Mouse (Mus musculus) myocyte (in vitro differentiated cells): ENCODE data around the gene Hdac7. TPM values are rescaled to one million over a fixed set of nuclear protein-coding genes. Genes with fewer than 3 reads are reported as not detected.
A peak's percentile ranks its signal among the peaks of the same experiment; 100 is the strongest.

Experiments used
- H3K27me3 ChIP-seq: one replicate; pipeline ENCODE4 v1.6.1; 2011; ENCODE audit not compliant: control insufficient read depth, insufficient read depth, insufficient read length
- H3K36me3 ChIP-seq: one replicate; pipeline ENCODE4 v1.6.1; 2011; ENCODE audit not compliant: control insufficient read depth, insufficient read depth
- H3K4me2 ChIP-seq: one replicate; pipeline ENCODE4 v1.6.1; 2011; ENCODE audit warnings: low read depth, control low read depth
- H3K4me3 ChIP-seq: one replicate; pipeline ENCODE4 v1.5.1; 2011; ENCODE audit warnings: mild to moderate bottlenecking, control low read depth, moderate library complexity
- H3K79me2 ChIP-seq: one replicate; pipeline ENCODE4 v1.6.1; 2011; ENCODE audit not compliant: control insufficient read depth, insufficient read depth
- H3ac ChIP-seq: one replicate; pipeline ENCODE4 v1.6.1; 2011; ENCODE audit not compliant: control insufficient read depth, insufficient read length
- CEBPB ChIP-seq: IDR thresholded peaks from 2 replicates; pipeline ENCODE4 v1.6.1; 2011; ENCODE audit warnings: mild to moderate bottlenecking, moderate library complexity; ENCODE audit not compliant: poor library complexity, insufficient read depth, severe bottlenecking
- E2F4 ChIP-seq: IDR thresholded peaks from one replicate; pipeline ENCODE4 v1.6.1; 2011; ENCODE audit warnings: mild to moderate bottlenecking, control low read depth, moderate library complexity; ENCODE audit not compliant: insufficient read depth
- MAX ChIP-seq: IDR thresholded peaks from one replicate; pipeline ENCODE4 v1.6.1; 2011; ENCODE audit warnings: low read depth, mild to moderate bottlenecking, control low read depth
- MYOD1 ChIP-seq, 3 experiments: IDR thresholded peaks; one replicate each; pipeline ENCODE4 v1.6.1; 2011; ENCODE audit warnings: control low read depth in 2 of 3, low read depth in 2 of 3, mild to moderate bottlenecking in 2 of 3, moderate library complexity in 1 of 3; ENCODE audit not compliant: insufficient read length in 2 of 3, control insufficient read depth in 1 of 3
- MYOG ChIP-seq, 3 experiments: IDR thresholded peaks; one replicate each; pipeline ENCODE4 v1.6.1; 2011; ENCODE audit warnings: control low read depth in 2 of 3, low read depth in 2 of 3, mild to moderate bottlenecking in 2 of 3; ENCODE audit not compliant: insufficient read length in 2 of 3, control insufficient read depth in 1 of 3, insufficient read depth in 1 of 3
- POLR2A ChIP-seq: IDR thresholded peaks from one replicate; pipeline ENCODE4 v1.6.1; 2011; ENCODE audit warnings: low read depth, mild to moderate bottlenecking, control low read depth, moderate library complexity; ENCODE audit not compliant: insufficient read length
- POLR2AphosphoS2 ChIP-seq: IDR thresholded peaks from one replicate; pipeline ENCODE4 v1.6.1; 2011; ENCODE audit warnings: low read depth, control low read depth; ENCODE audit not compliant: insufficient read length
- REST ChIP-seq: IDR thresholded peaks from one replicate; pipeline ENCODE4 v1.6.1; 2011; ENCODE audit warnings: mild to moderate bottlenecking, control low read depth, moderate library complexity; ENCODE audit not compliant: insufficient read depth, insufficient read length
- SRF ChIP-seq: IDR thresholded peaks from one replicate; pipeline ENCODE4 v1.6.1; 2011; ENCODE audit warnings: low read depth; ENCODE audit not compliant: control insufficient read depth, insufficient read length
- TCF12 ChIP-seq: IDR thresholded peaks from one replicate; pipeline ENCODE4 v1.6.1; 2011; ENCODE audit warnings: mild to moderate bottlenecking, control low read depth; ENCODE audit not compliant: poor library complexity, insufficient read depth, severe bottlenecking
- TCF3 ChIP-seq: IDR thresholded peaks from one replicate; pipeline ENCODE4 v1.6.1; 2011; ENCODE audit warnings: low read depth, control low read depth; ENCODE audit not compliant: insufficient read length
- USF1 ChIP-seq: IDR thresholded peaks from one replicate; pipeline ENCODE4 v1.6.1; 2011; ENCODE audit warnings: low read depth, mild to moderate bottlenecking, control low read depth, moderate library complexity
- polyA plus RNA-seq: library from polyadenylated mRNA; unstranded; fragments of >200 nt; fragmentation: generic; extraction: Trizol; gene quantifications from one replicate; pipeline ENCODE4 v1.2.1, GENCODE M21; 2012; ENCODE audit warnings: missing spikeins

Hdac7 gene
- polyA plus RNA-seq, 1 experiment = 17.4 TPM

GRCm38 (mm10) chr15:97766194-97766593 lies 78.1 kb downstream of the Hdac7 start:
- TF ChIP-seq SRF (no peak), MAX (no peak), TCF3 (no peak), E2F4 (no peak), MYOD1 (IDR thresholded peaks at IDR 0.05; ENCODE audit: control insufficient read depth in 1 of 3, insufficient read length in 2 of 3, low read depth in 2 of 3) (no peak), MYOG (IDR thresholded peaks at IDR 0.05; ENCODE audit: control insufficient read depth in 1 of 3, insufficient read depth in 1 of 3, insufficient read length in 2 of 3, low read depth in 2 of 3) (no peak)
- H3K4me3 ChIP-seq = no peak overlapping the region
- H3K36me3 ChIP-seq = no peaks in the 10 kb centered on the region
- H3ac ChIP-seq = no peak overlapping the region
- peak overlapping the region; percentile 7 for H3K4me2 ChIP-seq
- peaks cover 36% of the 10 kb centered on the region for H3K27me3 ChIP-seq
- H3K79me2 ChIP-seq = no peaks in the 10 kb centered on the region

DNA sequence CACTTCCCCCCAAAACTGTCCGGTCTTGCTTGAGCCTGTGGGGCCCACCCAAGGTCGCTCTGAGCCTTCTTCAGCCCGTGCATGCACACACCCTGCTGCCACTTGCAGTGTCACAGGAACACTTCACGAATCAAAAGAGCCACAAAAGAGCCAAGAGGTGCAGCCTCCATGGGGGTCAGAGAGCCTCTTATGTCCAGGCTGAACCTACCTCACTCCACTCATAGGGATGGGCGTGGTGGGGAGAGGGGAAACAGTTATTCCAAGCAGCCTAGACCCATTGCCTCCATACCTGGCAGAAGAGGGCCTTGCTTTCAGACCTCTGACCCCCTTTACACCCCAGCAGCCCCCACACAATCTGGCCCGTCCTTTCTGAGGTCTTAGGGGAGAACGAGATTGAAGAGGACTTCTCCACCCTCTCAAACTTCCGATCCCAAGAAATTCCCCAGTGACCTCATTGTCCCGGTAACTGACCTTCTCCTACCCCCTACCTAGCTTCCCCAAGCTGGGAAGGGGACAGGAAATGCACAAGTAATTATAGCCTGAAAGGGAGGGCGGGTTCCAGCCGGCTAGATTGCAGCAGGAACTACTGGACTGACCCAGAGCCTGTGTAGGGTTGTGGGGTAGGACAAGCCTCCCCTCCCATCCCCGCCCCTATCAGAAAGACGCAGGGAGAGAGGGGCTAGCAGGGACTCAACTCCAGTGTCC lies 79.1 kb downstream of the Hdac7 start:
- no peaks in the 10 kb centered on the region for H3K79me2 ChIP-seq
- peaks cover 40% of the 10 kb centered on the region for H3K27me3 ChIP-seq
- no peak overlapping the region for H3K4me3 ChIP-seq
- no peak for TF ChIP-seq USF1
- TF ChIP-seq MAX = no peak
- TF ChIP-seq MYOD1 (IDR thresholded peaks at IDR 0.05; ENCODE audit: control insufficient read depth in 1 of 3, insufficient read length in 2 of 3, low read depth in 2 of 3) = no peak
- no peak for TF ChIP-seq TCF12
- no peak for TF ChIP-seq E2F4
- no peak for TF ChIP-seq TCF3
- TF ChIP-seq REST = no peak
- no peak for TF ChIP-seq POLR2AphosphoS2
- no peak for TF ChIP-seq MYOG (IDR thresholded peaks at IDR 0.05; ENCODE audit: control insufficient read depth in 1 of 3, insufficient read depth in 1 of 3, insufficient read length in 2 of 3, low read depth in 2 of 3)
- TF ChIP-seq CEBPB = no peak
- TF ChIP-seq SRF = no peak
- no peak for TF ChIP-seq POLR2A
- H3K4me2 ChIP-seq = no peak overlapping the region
- no peaks in the 10 kb centered on the region for H3K36me3 ChIP-seq
- no peak overlapping the region for H3ac ChIP-seq

- H3ac ChIP-seq = no peak overlapping the region
- H3K27me3 ChIP-seq = peaks cover 36% of the 10 kb centered on the region
- no peak for TF ChIP-seq TCF12
- TF ChIP-seq CEBPB = no peak
- TF ChIP-seq POLR2AphosphoS2 = no peak
- no peak for TF ChIP-seq SRF
- no peak for TF ChIP-seq E2F4
- H3K36me3 ChIP-seq = no peaks in the 10 kb centered on the region
- no peak overlapping the region for H3K4me3 ChIP-seq
- no peak overlapping the region for H3K4me2 ChIP-seq
- no peaks in the 10 kb centered on the region for H3K79me2 ChIP-seq
These were observed 79.8 kb downstream of the Hdac7 start for GRCm38 (mm10) chr15:97764532-97764931.

DNA sequence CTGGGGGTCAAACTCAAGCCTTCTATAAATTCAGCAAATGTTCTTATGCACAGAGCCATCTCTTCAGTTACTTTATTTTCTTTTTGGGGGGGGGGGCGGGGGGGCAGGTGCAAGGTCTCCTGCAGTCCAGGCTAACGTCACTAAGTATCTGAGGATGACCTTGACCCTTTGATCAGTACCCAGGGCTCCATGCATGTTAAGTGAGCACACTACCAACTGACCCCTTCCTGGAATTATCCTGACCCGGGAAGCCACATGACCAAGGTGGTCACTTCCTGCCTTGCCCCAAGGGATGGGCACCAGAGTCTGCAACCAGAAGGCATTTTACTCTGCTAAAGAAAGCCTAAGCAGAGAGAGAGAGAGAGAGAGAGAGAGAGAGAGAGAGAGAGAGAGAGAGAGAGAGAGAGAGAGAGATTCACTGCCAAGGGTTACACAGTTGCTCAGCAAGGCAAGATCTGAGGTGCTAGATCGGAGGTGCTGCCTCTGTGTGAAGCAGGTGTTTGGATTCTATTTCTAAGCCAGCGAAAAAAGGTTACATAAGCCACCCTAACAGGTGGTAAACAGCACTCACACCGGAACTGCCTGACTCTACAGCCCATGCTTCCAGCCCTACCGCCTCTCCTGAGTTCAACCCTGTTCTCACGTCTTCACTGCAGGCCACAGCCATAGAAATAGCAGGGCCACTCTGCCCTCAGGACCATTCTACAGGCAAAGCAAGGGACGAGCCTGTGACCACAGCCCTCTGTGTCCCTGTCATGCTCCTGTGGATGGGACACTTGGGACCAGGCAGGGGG lies 80.8 kb downstream of the Hdac7 start:
- no peak overlapping the region for H3ac ChIP-seq
- peaks cover 47% of the 10 kb centered on the region for H3K27me3 ChIP-seq
- H3K4me2 ChIP-seq = no peak overlapping the region
- no peak overlapping the region for H3K4me3 ChIP-seq
- H3K79me2 ChIP-seq = no peaks in the 10 kb centered on the region
- TF ChIP-seq MYOD1 (IDR thresholded peaks at IDR 0.05; ENCODE audit: control insufficient read depth in 1 of 3, insufficient read length in 2 of 3, low read depth in 2 of 3) = no peak
- TF ChIP-seq CEBPB = no peak
- TF ChIP-seq REST = no peak
- no peak for TF ChIP-seq MAX
- no peaks in the 10 kb centered on the region for H3K36me3 ChIP-seq

GRCm38 (mm10) chr15:97762733-97763132 lies 81.6 kb downstream of the Hdac7 start:
- Histone ChIP-seq H3K4me3 (no peak overlapping the region), H3ac (no peak overlapping the region), H3K27me3 (peaks cover 54% of the 10 kb centered on the region), H3K79me2 (no peaks in the 10 kb centered on the region), H3K36me3 (no peaks in the 10 kb centered on the region), H3K4me2 (no peak overlapping the region)
- TF ChIP-seq USF1 (no peak), E2F4 (no peak), MYOD1 (IDR thresholded peaks at IDR 0.05; ENCODE audit: control insufficient read depth in 1 of 3, insufficient read length in 2 of 3, low read depth in 2 of 3) (no peak), REST (no peak), TCF3 (no peak), MAX (no peak), MYOG (IDR thresholded peaks at IDR 0.05; ENCODE audit: control insufficient read depth in 1 of 3, insufficient read depth in 1 of 3, insufficient read length in 2 of 3, low read depth in 2 of 3) (no peak), SRF (no peak), CEBPB (no peak), TCF12 (no peak), POLR2AphosphoS2 (no peak), POLR2A (no peak)
